Comparison of ENCODE assay signal across 10 mouse cellular contexts in genomic region chr11:8558258-8558657, GRCm38 (mm10).
A peak's percentile ranks its signal among the peaks of the same experiment; 100 is the strongest.
DNase-seq lines count a peak whose midpoint lies in the region; ATAC-seq lines count a peak whose summit lies in the region.
"Had no signal": no experiment of that assay in that cellular context is flagged by ENCODE, and none has a peak within 500 bp of the region (broad histone marks: within the 10 kb centered on the region; RNA-seq: fewer than 3 reads in every experiment).

No protein-coding gene starts in this region.

- H3K4me1 ChIP-seq in limb, embryonic 12.5 days (replicated peaks), result peaks cover 37% of the 10 kb centered on the region

- no peaks in the 10 kb centered on the region for H3K27me3 ChIP-seq in limb, embryonic 12.5 days
- H3K27me3 ChIP-seq: neural tube, embryonic 15.5 days had no signal

- H3K9ac ChIP-seq in limb, embryonic 12.5 days (replicated peaks), result no peak overlapping the region
- H3K9ac ChIP-seq: liver, postnatal 0 days; neural tube, embryonic 15.5 days had no signal

- H3K27ac ChIP-seq in limb, embryonic 12.5 days, result peak overlapping the region; percentile 64
- H3K27ac ChIP-seq: neural tube, embryonic 15.5 days had no signal

- H3K4me3 ChIP-seq in limb, embryonic 12.5 days (replicated peaks), result no peak overlapping the region
- H3K4me3 ChIP-seq: neural tube, embryonic 15.5 days had no signal

- H3K9me3 ChIP-seq in limb, embryonic 12.5 days, result no peaks in the 10 kb centered on the region
- H3K9me3 ChIP-seq: neural tube, embryonic 15.5 days had no signal

- no peak overlapping the region for H3K4me2 ChIP-seq in limb, embryonic 12.5 days
- H3K4me2 ChIP-seq: neural tube, embryonic 15.5 days had no signal

- H3K36me3 ChIP-seq in limb, embryonic 12.5 days, result peaks cover 7% of the 10 kb centered on the region
- H3K36me3 ChIP-seq: neural tube, embryonic 15.5 days had no signal

- no peak for ATAC-seq in limb, embryonic 12.5 days (ENCODE audit: insufficient number of reproducible peaks, insufficient read depth, low FRiP score, low TSS enrichment, low read depth)
- ATAC-seq: forebrain, embryonic 14.5 days; liver, postnatal 0 days had no signal

- peak; percentile 28 to 29 for DNase-seq in layer of hippocampus, postnatal 10 days (ENCODE audit: low spot score in 2 of 2)
- DNase-seq in layer of hippocampus, adult 18-20 months (ENCODE audit: low spot score in 2 of 2), result no peak
- DNase-seq in cerebellum, postnatal 36 days, result peak; percentile 7 to 20
- peak; percentile 16 to 28 for DNase-seq in heart, postnatal 14 days
- no peak for DNase-seq in right cerebral cortex, postnatal 14 days
- no peak for DNase-seq in layer of hippocampus, postnatal 14 days (ENCODE audit: low spot score in 2 of 2)
- DNase-seq: liver, postnatal 0 days had no signal

- intact Hi-C loops in heart, postnatal 14 days (cut with DNase I), result no loop called here

- WGBS in limb, embryonic 12.5 days, result 91% methylated on average over 9 of the region's 9 CpGs

Comparison
In these comparisons a context has a peak if more than half of its experiments do, and no peak if none do; other contexts are left out.
1. DNase-seq: peak in layer of hippocampus, postnatal 10 days (2 of 2), cerebellum, postnatal 36 days (2 of 2) and heart, postnatal 14 days (2 of 2); none in layer of hippocampus, adult 18-20 months (0 of 2), right cerebral cortex, postnatal 14 days (single experiment) and layer of hippocampus, postnatal 14 days (0 of 2).